Mouse (Mus musculus) MEL (cell line): ENCODE results near the gene Pkd2l1. TPM values are rescaled to one million over a fixed set of nuclear protein-coding genes. Genes with fewer than 3 reads are reported as not detected.

Source experiments
- DNase-seq: peaks from one replicate; pipeline ENCODE4 v3.0.0; 2011; ENCODE audit warnings: low read depth, low spot score
- H3K27ac ChIP-seq: 2 replicates; pipeline ENCODE4 v1.5.1; 2012; ENCODE audit warnings: low read depth, mild to moderate bottlenecking, control low read depth, low read length, moderate library complexity; ENCODE audit not compliant: control insufficient read depth
- H3K27me3 ChIP-seq, 2 experiments: fragments of 150-350 bp in 1 of 2; sonication (generic) in 1 of 2; 2 replicates each; pipeline ENCODE4 v1.6.1; 2012; ENCODE audit warnings: low read length in 2 of 2, mild to moderate bottlenecking in 2 of 2, improper control_type of control experiment in 1 of 2, moderate library complexity in 1 of 2; ENCODE audit not compliant: insufficient read depth in 2 of 2, control insufficient read depth in 1 of 2
- H3K36me3 ChIP-seq, 2 experiments: 2 replicates each; pipeline ENCODE4 v1.6.1; 2012 to 2014; ENCODE audit warnings: low read length in 2 of 2, improper control_type of control experiment in 1 of 2, inconsistent platforms in 1 of 2, mild to moderate bottlenecking in 1 of 2; ENCODE audit not compliant: insufficient read depth in 2 of 2, control insufficient read depth in 1 of 2
- H3K4me1 ChIP-seq, 2 experiments: fragments of 150-350 bp in 1 of 2; sonication (generic) in 1 of 2; 2 replicates each; pipeline ENCODE4 v1.6.1; 2012; ENCODE audit warnings: low read length in 2 of 2, improper control_type of control experiment in 1 of 2, mild to moderate bottlenecking in 1 of 2; ENCODE audit not compliant: insufficient read depth in 2 of 2, control insufficient read depth in 1 of 2
- H3K4me3 ChIP-seq, 2 experiments: fragments of 150-350 bp in 1 of 2; sonication (generic) in 1 of 2; 2 replicates each; pipeline ENCODE4 v1.5.1; 2012; ENCODE audit warnings: low read depth in 2 of 2, low read length in 2 of 2, mild to moderate bottlenecking in 2 of 2, moderate library complexity in 2 of 2, control low read depth in 1 of 2, improper control_type of control experiment in 1 of 2; ENCODE audit not compliant: control insufficient read depth in 1 of 2, insufficient read depth in 1 of 2
- H3K79me2 ChIP-seq: 2 replicates; pipeline ENCODE4 v1.6.1; 2012; ENCODE audit warnings: mild to moderate bottlenecking, low read length, moderate library complexity; ENCODE audit not compliant: control insufficient read depth, poor library complexity, insufficient read depth
- H3K9ac ChIP-seq: 2 replicates; pipeline ENCODE4 v1.6.1; 2012; ENCODE audit warnings: low read depth, mild to moderate bottlenecking, control low read depth, low read length, moderate library complexity; ENCODE audit not compliant: control insufficient read depth, poor library complexity, severe bottlenecking
- H3K9me3 ChIP-seq: fragments of 150-350 bp; sonication (generic); replicated peaks from 2 replicates; pipeline ENCODE4 v1.6.1; 2012; ENCODE audit warnings: mild to moderate bottlenecking, low read length, improper control_type of control experiment, moderate library complexity; ENCODE audit not compliant: insufficient read depth
- CHD1 ChIP-seq: IDR thresholded peaks from 2 replicates; pipeline ENCODE4 v1.6.1; 2012; ENCODE audit warnings: low read depth, mild to moderate bottlenecking, inconsistent platforms, low read length, improper control_type of control experiment
- CHD2 ChIP-seq: IDR thresholded peaks from 2 replicates; pipeline ENCODE4 v1.6.1; 2011; ENCODE audit warnings: low read length, improper control_type of control experiment
- CTCF ChIP-seq, 3 experiments: IDR thresholded peaks in 2 of 3; conservative IDR thresholded peaks in 1 of 3; 2 replicates each; pipeline ENCODE4 v1.5.1; 2011 to 2012; ENCODE audit warnings: low read length in 3 of 3, low read depth in 2 of 3, mild to moderate bottlenecking in 2 of 3, improper control_type of control experiment in 1 of 3, inconsistent platforms in 1 of 3, mixed read lengths in 1 of 3, moderate library complexity in 1 of 3; ENCODE audit not compliant: control insufficient read depth in 1 of 3, insufficient read depth in 1 of 3, poor library complexity in 1 of 3, severe bottlenecking in 1 of 3
- E2F4 ChIP-seq: IDR thresholded peaks from 2 replicates; pipeline ENCODE4 v1.6.1; 2011; ENCODE audit warnings: low read depth, low read length, improper control_type of control experiment, borderline replicate concordance
- ELF1 ChIP-seq: IDR thresholded peaks from 2 replicates; pipeline ENCODE4 v1.6.1; 2014; ENCODE audit warnings: low read depth, mild to moderate bottlenecking, inconsistent platforms, low read length, improper control_type of control experiment, moderate library complexity
- EP300 ChIP-seq, 2 experiments: IDR thresholded peaks; 2 replicates each; pipeline ENCODE4 v1.6.1; 2011; ENCODE audit warnings: improper control_type of control experiment in 2 of 2, low read length in 2 of 2, low read depth in 1 of 2, mild to moderate bottlenecking in 1 of 2
- ETS1 ChIP-seq: IDR thresholded peaks from 2 replicates; pipeline ENCODE4 v1.6.1; 2012; ENCODE audit warnings: low read depth, mild to moderate bottlenecking, inconsistent platforms, low read length, improper control_type of control experiment, moderate library complexity
- GABPA ChIP-seq: IDR thresholded peaks from 2 replicates; pipeline ENCODE4 v1.6.1; 2012; ENCODE audit warnings: low read depth, mild to moderate bottlenecking, inconsistent platforms, low read length, improper control_type of control experiment, moderate library complexity
- GATA1 ChIP-seq: IDR thresholded peaks from 2 replicates; pipeline ENCODE4 v1.6.1; 2011; ENCODE audit warnings: low read depth, low read length, improper control_type of control experiment
- JUND ChIP-seq: IDR thresholded peaks from 2 replicates; pipeline ENCODE4 v1.6.1; 2011; ENCODE audit warnings: low read depth, mild to moderate bottlenecking, improper control_type of control experiment, low read length
- KAT2A ChIP-seq: conservative IDR thresholded peaks from 2 replicates; pipeline ENCODE4 v1.6.1; 2012; ENCODE audit warnings: low read depth, low read length, improper control_type of control experiment, inconsistent platforms
- MEF2A ChIP-seq: IDR thresholded peaks from 2 replicates; pipeline ENCODE4 v1.6.1; 2014; ENCODE audit warnings: low read depth, mild to moderate bottlenecking, inconsistent platforms, low read length, improper control_type of control experiment; ENCODE audit not compliant: poor library complexity, insufficient replicate concordance, severe bottlenecking; ENCODE audit errors: extremely low read depth
- MXI1 ChIP-seq: IDR thresholded peaks from 2 replicates; pipeline ENCODE4 v1.6.1; 2011; ENCODE audit warnings: mild to moderate bottlenecking, low read depth, low read length, improper control_type of control experiment
- MYB ChIP-seq: IDR thresholded peaks from 2 replicates; pipeline ENCODE4 v1.6.1; 2011; ENCODE audit warnings: mild to moderate bottlenecking, low read depth, low read length, improper control_type of control experiment
- MYC ChIP-seq: IDR thresholded peaks from 2 replicates; pipeline ENCODE4 v1.6.1; 2011; ENCODE audit warnings: low read depth, mild to moderate bottlenecking, low read length, improper control_type of control experiment, moderate library complexity
- NELFE ChIP-seq: IDR thresholded peaks from 2 replicates; pipeline ENCODE4 v1.6.1; 2011; ENCODE audit warnings: low read depth, low read length, improper control_type of control experiment
- POLR2A ChIP-seq, 2 experiments: IDR thresholded peaks; 2 replicates each; pipeline ENCODE4 v1.6.1; 2011 to 2012; ENCODE audit warnings: low read length in 2 of 2, mild to moderate bottlenecking in 2 of 2, control low read depth in 1 of 2, improper control_type of control experiment in 1 of 2, low read depth in 1 of 2, moderate library complexity in 1 of 2; ENCODE audit not compliant: control insufficient read depth in 1 of 2, insufficient read depth in 1 of 2, poor library complexity in 1 of 2
- POLR2AphosphoS2 ChIP-seq: IDR thresholded peaks from 2 replicates; pipeline ENCODE4 v1.6.1; 2011; ENCODE audit warnings: low read length, improper control_type of control experiment
- POLR2AphosphoS5 ChIP-seq: IDR thresholded peaks from 2 replicates; pipeline ENCODE4 v1.6.1; 2012; ENCODE audit warnings: low read depth, borderline replicate concordance, mild to moderate bottlenecking, inconsistent platforms, low read length, moderate library complexity, mixed read lengths
- RAD21 ChIP-seq: IDR thresholded peaks from 2 replicates; pipeline ENCODE4 v1.6.1; 2011; ENCODE audit warnings: mild to moderate bottlenecking, low read depth, low read length, improper control_type of control experiment
- RCOR1 ChIP-seq: IDR thresholded peaks from 2 replicates; pipeline ENCODE4 v1.6.1; 2012; ENCODE audit warnings: low read depth, mild to moderate bottlenecking, inconsistent platforms, low read length, improper control_type of control experiment
- SIN3A ChIP-seq: IDR thresholded peaks from 2 replicates; pipeline ENCODE4 v1.6.1; 2012; ENCODE audit warnings: low read length, improper control_type of control experiment, inconsistent platforms
- SMC3 ChIP-seq: IDR thresholded peaks from 2 replicates; pipeline ENCODE4 v1.6.1; 2011; ENCODE audit warnings: low read depth, low read length, improper control_type of control experiment
- TAL1 ChIP-seq: IDR thresholded peaks from 2 replicates; pipeline ENCODE4 v1.6.1; 2012; ENCODE audit warnings: mild to moderate bottlenecking, inconsistent platforms, low read length, moderate library complexity, mixed read lengths
- TBP ChIP-seq: IDR thresholded peaks from 2 replicates; pipeline ENCODE4 v1.8.0; 2011; ENCODE audit warnings: low read depth, low read length, improper control_type of control experiment
- UBTF ChIP-seq: IDR thresholded peaks from 2 replicates; pipeline ENCODE4 v1.6.1; 2012; ENCODE audit warnings: low read depth, mild to moderate bottlenecking, inconsistent platforms, low read length, improper control_type of control experiment, moderate library complexity, borderline replicate concordance; ENCODE audit not compliant: insufficient read depth
- USF2 ChIP-seq, 2 experiments: IDR thresholded peaks; 2 replicates each; pipeline ENCODE4 v1.6.1; 2011 to 2012; ENCODE audit warnings: improper control_type of control experiment in 2 of 2, low read length in 2 of 2, borderline replicate concordance in 1 of 2, inconsistent platforms in 1 of 2, low read depth in 1 of 2, mild to moderate bottlenecking in 1 of 2; ENCODE audit not compliant: insufficient read depth in 1 of 2
- ZC3H11A ChIP-seq: IDR thresholded peaks from 2 replicates; pipeline ENCODE4 v1.6.1; 2012; ENCODE audit warnings: low read depth, mild to moderate bottlenecking, inconsistent platforms, low read length, improper control_type of control experiment
- ZKSCAN1 ChIP-seq: IDR thresholded peaks from 2 replicates; pipeline ENCODE4 v1.6.1; 2012; ENCODE audit warnings: low read depth, mild to moderate bottlenecking, inconsistent platforms, low read length, improper control_type of control experiment, moderate library complexity
- ZMIZ1 ChIP-seq: IDR thresholded peaks from 2 replicates; pipeline ENCODE4 v1.6.1; 2012; ENCODE audit warnings: low read depth, mild to moderate bottlenecking, inconsistent platforms, low read length, improper control_type of control experiment, moderate library complexity
- ZNF384 ChIP-seq: IDR thresholded peaks from 2 replicates; pipeline ENCODE4 v1.6.1; 2012; ENCODE audit warnings: low read depth, mild to moderate bottlenecking, inconsistent platforms, low read length, improper control_type of control experiment
- polyA plus RNA-seq, 2 experiments: library from polyadenylated mRNA; stranded (reverse) in 1 of 2; unstranded in 1 of 2; fragments of >175 nt in 1 of 2; fragments of >200 nt in 1 of 2; gene quantifications; 2 replicates each; pipeline versions ENCODE4 v1.2.1 to v1.2.4; 2012; ENCODE audit warnings: low replicate concordance in 2 of 2, low read depth in 1 of 2; ENCODE audit not compliant: insufficient read length in 2 of 2, insufficient read depth in 1 of 2, missing spikeins in 1 of 2
- total RNA-seq: library from RNA; depleted of rRNA; stranded (reverse); fragments of 300-350 nt; gene quantifications from 2 replicates; pipeline ENCODE4 v1.2.3, GENCODE M21; 2012

Gene Pkd2l1
- total and polyA plus RNA-seq, 3 experiments: not detected

DNA sequence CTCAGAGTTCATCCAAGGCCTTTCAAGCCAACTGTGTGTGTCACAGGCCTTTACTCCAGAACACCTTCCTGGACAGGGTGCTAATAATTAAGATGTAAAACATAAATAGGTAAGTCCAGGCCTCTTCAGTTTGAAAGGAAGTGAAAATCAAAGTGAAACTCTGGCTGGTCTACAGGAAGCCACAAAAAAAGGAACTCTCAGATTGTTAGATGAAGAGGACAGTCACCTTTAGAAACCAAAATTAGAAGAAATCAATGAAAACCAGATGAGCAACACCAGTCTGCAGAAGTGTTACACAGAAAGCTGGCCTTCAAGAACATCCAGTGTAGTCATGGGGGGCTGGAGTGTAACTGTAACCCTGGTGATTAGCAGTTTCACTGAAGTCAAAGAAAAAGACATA is 74.4 kb downstream of the Pkd2l1 start:
- Histone ChIP-seq H3K79me2 (no peaks in the 10 kb centered on the region), H3K9ac (no peak overlapping the region), H3K4me3 (no peak overlapping the region), H3K9me3 (no peaks in the 10 kb centered on the region), H3K4me1 (no peaks in the 10 kb centered on the region), H3K27me3 (no peaks in the 10 kb centered on the region), H3K36me3 (peaks cover 0 to 28% of the 10 kb centered on the region in 2 experiments; a peak in 2 of 4 replicates), H3K27ac (no peak overlapping the region)
- no peak for DNase-seq
- TF ChIP-seq MYB: no peak
- TF ChIP-seq RCOR1: no peak
- no peak for TF ChIP-seq NELFE
- no peak for TF ChIP-seq POLR2A (IDR thresholded peaks at IDR 0.05; ENCODE audit: control insufficient read depth in 1 of 2, insufficient read depth in 1 of 2, low read depth in 1 of 2, low read length in 2 of 2, poor library complexity in 1 of 2)
- no peak for TF ChIP-seq MYC
- TF ChIP-seq GATA1: no peak
- TF ChIP-seq ELF1: no peak
- no peak for TF ChIP-seq SMC3
- no peak for TF ChIP-seq E2F4
- no peak for TF ChIP-seq SIN3A
- no peak for TF ChIP-seq ZMIZ1
- TF ChIP-seq GABPA: no peak
- TF ChIP-seq POLR2AphosphoS5: no peak
- no peak for TF ChIP-seq TBP

GRCm38 (mm10) chr19:44111706-44112105 is 80.5 kb downstream of the Pkd2l1 start:
- no peak overlapping the region for H3K27ac ChIP-seq
- H3K9me3 ChIP-seq: no peaks in the 10 kb centered on the region
- H3K36me3 ChIP-seq: peaks cover 4 to 15% of the 10 kb centered on the region in 2 experiments
- H3K79me2 ChIP-seq: peaks cover 5% of the 10 kb centered on the region
- no peak overlapping the region for H3K9ac ChIP-seq
- H3K4me1 ChIP-seq: peaks cover 0 to 5% of the 10 kb centered on the region in 2 experiments; a peak in 2 of 4 replicates
- DNase-seq: peak; percentile 71
- no peak overlapping the region for H3K4me3 ChIP-seq
- H3K27me3 ChIP-seq: no peaks in the 10 kb centered on the region
- no peak for TF ChIP-seq NELFE
- no peak for TF ChIP-seq MYC
- no peak for TF ChIP-seq ELF1
- TF ChIP-seq ZMIZ1: no peak
- TF ChIP-seq TBP: no peak
- TF ChIP-seq GABPA: no peak
- TF ChIP-seq USF2 (IDR thresholded peaks at IDR 0.05; ENCODE audit: borderline replicate concordance in 1 of 2, insufficient read depth in 1 of 2, low read depth in 1 of 2, low read length in 2 of 2): no peak
- peak; percentile 58 to 78 (median 66) for TF ChIP-seq CTCF (IDR thresholded peaks at IDR 0.05 in 2 of 3, conservative IDR thresholded peaks at IDR 0.05 in 1 of 3; ENCODE audit: control insufficient read depth in 1 of 3, insufficient read depth in 1 of 3, low read depth in 2 of 3, low read length in 3 of 3, poor library complexity in 1 of 3, severe bottlenecking in 1 of 3)
- no peak for TF ChIP-seq KAT2A
- TF ChIP-seq MYB: no peak
- peak; percentile 4; the same call in 1 of the 2 replicates for TF ChIP-seq ZC3H11A
- no peak for TF ChIP-seq EP300 (IDR thresholded peaks at IDR 0.05; ENCODE audit: low read depth in 1 of 2, low read length in 2 of 2)
- TF ChIP-seq POLR2AphosphoS2: no peak
- TF ChIP-seq CHD1: no peak
- TF ChIP-seq JUND: peak; percentile 41; the same call in 1 of the 2 replicates
- peak in 1 of 2 experiments; percentile 21; a peak in 1 of 4 replicates for TF ChIP-seq POLR2A (IDR thresholded peaks at IDR 0.05; ENCODE audit: control insufficient read depth in 1 of 2, insufficient read depth in 1 of 2, low read depth in 1 of 2, low read length in 2 of 2, poor library complexity in 1 of 2)
- no peak for TF ChIP-seq ZNF384
- TF ChIP-seq UBTF: no peak
- no peak for TF ChIP-seq MEF2A
- TF ChIP-seq MXI1: no peak
- TF ChIP-seq CHD2: no peak
- TF ChIP-seq ETS1: no peak
- no peak for TF ChIP-seq TAL1
- no peak for TF ChIP-seq ZKSCAN1
- peak; percentile 31 for TF ChIP-seq RAD21
